In the genomic region with DNA sequence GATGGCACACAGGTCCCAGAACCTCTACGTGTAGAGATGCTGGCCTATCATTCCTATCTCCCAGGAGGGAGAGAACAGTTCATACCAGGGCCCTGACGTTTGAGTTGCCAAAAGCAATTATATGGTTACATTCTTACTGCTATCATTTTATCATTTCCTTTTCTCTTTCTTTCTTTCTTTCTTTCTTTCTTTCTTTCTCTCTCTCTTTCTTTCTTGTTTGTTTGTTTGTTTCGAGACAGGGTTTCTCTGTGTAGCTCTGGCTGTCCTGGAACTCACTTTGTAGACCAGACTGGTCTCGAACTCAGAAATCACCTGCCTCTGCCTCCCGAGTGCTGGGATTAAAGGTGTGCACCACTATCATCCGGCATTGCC, we compare ENCODE assay signal across 8 mouse cellular contexts. TPM values are rescaled to one million over a fixed set of nuclear protein-coding genes. Genes with fewer than 3 reads are reported as not detected.
DNase-seq lines count a peak whose midpoint lies in the region; ATAC-seq and TF ChIP-seq lines count a peak whose summit lies in the region.
"Not testable (repeated sequence)": the region's sequence is repeated elsewhere in the genome, so short reads cannot be mapped to it uniquely, and the experiment has no call there.
"Had no signal": no experiment of that assay in that cellular context is flagged by ENCODE, and none has a peak within 500 bp of the region (broad histone marks: within the 10 kb centered on the region; RNA-seq: fewer than 3 reads in every experiment).

A gene (minus strand): TSS at position 73 of the 372 bp plus-strand sequence.

- not testable (repeated sequence) for TF ChIP-seq CTCF in heart, postnatal 0 days (IDR thresholded peaks at IDR 0.05; ENCODE audit: low read depth)

- not testable (repeated sequence) for ATAC-seq in heart, postnatal 0 days (ENCODE audit: insufficient read depth, low read depth); kidney, embryonic 15.5 days (replicated peaks; ENCODE audit: low FRiP score); limb, embryonic 12.5 days (ENCODE audit: insufficient number of reproducible peaks, insufficient read depth, low FRiP score, low TSS enrichment, low read depth); lung, embryonic 16.5 days (ENCODE audit: low read depth); neural tube, embryonic 14.5 days (ENCODE audit: low read depth)

- H3K9me3 ChIP-seq in embryonic facial prominence, embryonic 10.5 days; heart, postnatal 0 days (replicated peaks; ENCODE audit: control insufficient read depth, low read length); kidney, embryonic 15.5 days (replicated peaks); limb, embryonic 12.5 days; lung, embryonic 16.5 days (ENCODE audit: control insufficient read depth, low read length); neural tube, embryonic 14.5 days (ENCODE audit: control insufficient read depth, low read length): not testable (repeated sequence)

- peak within 1 kb of the TSS; percentile 58 for H3K4me3 ChIP-seq in embryonic facial prominence, embryonic 10.5 days
- H3K4me3 ChIP-seq in heart, postnatal 0 days (ENCODE audit: low read depth, low read length): peak within 1 kb of the TSS; percentile 41
- peak within 1 kb of the TSS; percentile 45 for H3K4me3 ChIP-seq in kidney, embryonic 15.5 days (replicated peaks)
- H3K4me3 ChIP-seq in limb, embryonic 12.5 days (replicated peaks): peak within 1 kb of the TSS; percentile 42
- peak within 1 kb of the TSS; percentile 36 for H3K4me3 ChIP-seq in lung, embryonic 16.5 days (ENCODE audit: low read length)
- H3K4me3 ChIP-seq in neural tube, embryonic 14.5 days (ENCODE audit: low read depth, low read length): peak within 1 kb of the TSS; percentile 32

- peak within 1 kb of the TSS; percentile 78 for H3K4me2 ChIP-seq in heart, postnatal 0 days (ENCODE audit: low read depth, low read length)
- peak within 1 kb of the TSS; percentile 79 for H3K4me2 ChIP-seq in kidney, embryonic 15.5 days
- peak within 1 kb of the TSS; percentile 72 for H3K4me2 ChIP-seq in limb, embryonic 12.5 days
- H3K4me2 ChIP-seq in lung, embryonic 16.5 days (ENCODE audit: low read depth, low read length): peak within 1 kb of the TSS; percentile 77
- H3K4me2 ChIP-seq in neural tube, embryonic 14.5 days (ENCODE audit: low read depth, low read length): peak within 1 kb of the TSS; percentile 64

- DNase-seq in embryonic facial prominence, embryonic 10.5 days (ENCODE audit: low spot score); gastrocnemius, adult 18-20 months (ENCODE audit: low spot score); heart, postnatal 0 days (ENCODE audit: low spot score): not testable (repeated sequence)

- peaks cover 25% of the 10 kb centered on the region for H3K27me3 ChIP-seq in embryonic facial prominence, embryonic 10.5 days (replicated peaks; ENCODE audit: low read depth, poor library complexity, severe bottlenecking)
- H3K27me3 ChIP-seq in heart, postnatal 0 days (ENCODE audit: control insufficient read depth, insufficient read depth, low read length); kidney, embryonic 15.5 days; lung, embryonic 16.5 days (ENCODE audit: control insufficient read depth, insufficient read depth, low read depth, low read length); neural tube, embryonic 14.5 days (ENCODE audit: control insufficient read depth, insufficient read depth, low read length): not testable (repeated sequence)
- peaks cover 31% of the 10 kb centered on the region for H3K27me3 ChIP-seq in limb, embryonic 12.5 days

- not testable (repeated sequence) for H3K4me1 ChIP-seq in embryonic facial prominence, embryonic 10.5 days; heart, postnatal 0 days (ENCODE audit: control insufficient read depth, insufficient read depth); limb, embryonic 12.5 days (replicated peaks); lung, embryonic 16.5 days (replicated peaks; ENCODE audit: control insufficient read depth, insufficient read depth, low read length); neural tube, embryonic 14.5 days (ENCODE audit: control insufficient read depth, insufficient read depth, low read length)
- H3K4me1 ChIP-seq in kidney, embryonic 15.5 days: peaks cover 11% of the 10 kb centered on the region

- H3K27ac ChIP-seq in embryonic facial prominence, embryonic 10.5 days (replicated peaks); heart, postnatal 0 days (ENCODE audit: low read depth); kidney, embryonic 15.5 days; limb, embryonic 12.5 days; lung, embryonic 16.5 days (ENCODE audit: low read length); neural tube, embryonic 14.5 days (ENCODE audit: low read depth, low read length): not testable (repeated sequence)

- 66% methylated on average over 6 of the region's 6 CpGs for WGBS in embryonic facial prominence, embryonic 10.5 days
- WGBS in heart, postnatal 0 days: 68% methylated on average over 6 of the region's 6 CpGs
- 60% methylated on average over 6 of the region's 6 CpGs for WGBS in kidney, embryonic 15.5 days
- WGBS in limb, embryonic 12.5 days: 58% methylated on average over 6 of the region's 6 CpGs
- 60% methylated on average over 6 of the region's 6 CpGs for WGBS in lung, embryonic 16.5 days
- 61% methylated on average over 6 of the region's 6 CpGs for WGBS in neural tube, embryonic 14.5 days

- not testable (repeated sequence) for H3K36me3 ChIP-seq in embryonic facial prominence, embryonic 10.5 days (replicated peaks); heart, postnatal 0 days (replicated peaks; ENCODE audit: control insufficient read depth, insufficient read depth, low read length); kidney, embryonic 15.5 days; limb, embryonic 12.5 days; lung, embryonic 16.5 days (ENCODE audit: control insufficient read depth, insufficient read depth, low read length); neural tube, embryonic 14.5 days (ENCODE audit: control insufficient read depth, insufficient read depth, low read length)

- not testable (repeated sequence) for TF ChIP-seq EP300 in heart, postnatal 0 days (IDR thresholded peaks at IDR 0.05; ENCODE audit: low read depth)

- H3K9ac ChIP-seq in heart, postnatal 0 days (replicated peaks; ENCODE audit: low read depth, low read length): peak within 1 kb of the TSS; percentile 50; the same call in 1 of the 2 replicates
- peak within 1 kb of the TSS; percentile 53 for H3K9ac ChIP-seq in kidney, embryonic 15.5 days
- H3K9ac ChIP-seq in limb, embryonic 12.5 days (replicated peaks): peak within 1 kb of the TSS; percentile 58
- peak within 1 kb of the TSS; percentile 59 for H3K9ac ChIP-seq in lung, embryonic 16.5 days (ENCODE audit: low read length)
- H3K9ac ChIP-seq in neural tube, embryonic 14.5 days (replicated peaks; ENCODE audit: low read depth, low read length): peak within 1 kb of the TSS; percentile 53

RNA-seq across cellular contexts. Expression of the gene that starts here (rescaled TPM):
- polyA plus RNA-seq in embryonic facial prominence, embryonic 10.5 days (2016; fragmentation: Nextera tagmentation; extraction: Ambion mirVana): 0.24 and 0.65 TPM in 2 replicates
- total RNA-seq in gastrocnemius, adult 18-20 months (2021): 10 to 100 TPM; 47.6 to 50.7 TPM
- 0.89 and 0.99 TPM in 2 replicates for total RNA-seq in heart, postnatal 0 days (2014; rRNA removed; ENCODE audit: low replicate concordance)
- 2.3 and 3.0 TPM in 2 replicates for polyA plus RNA-seq in heart, postnatal 0 days (2015; fragmentation: Nextera tagmentation; extraction: Ambion mirVana)
- polyA plus RNA-seq in kidney, embryonic 15.5 days (2015; fragmentation: Nextera tagmentation; extraction: Ambion mirVana): 0.45 and 1.2 TPM in 2 replicates
- 1.4 and 1.9 TPM in 2 replicates for polyA plus RNA-seq in limb, embryonic 12.5 days (2016; fragmentation: Nextera tagmentation; extraction: Ambion mirVana)
- polyA plus RNA-seq in lung, embryonic 16.5 days (2015; fragmentation: Nextera tagmentation; extraction: Ambion mirVana): 0.67 and 1.4 TPM in 2 replicates
- 10.7 and 10.8 TPM in 2 replicates for polyA plus RNA-seq in neural tube, embryonic 14.5 days (2014; fragmentation: Nextera tagmentation; extraction: Ambion mirVana)
- polyA plus RNA-seq: G1E had no signal

Comparison
In these comparisons a context has a peak if more than half of its experiments do, and no peak if none do; other contexts are left out.
1. RNA of the gene that starts here (total RNA-seq): 47.6 to 50.7 TPM in gastrocnemius, adult 18-20 months; 0.89 to 0.99 TPM in heart, postnatal 0 days; every median in the first group is over 10 times any median in the second.
2. Peak in every context shown above with its lines, with median percentiles within 50 percentile points of each other: H3K4me3 ChIP-seq, H3K4me2 ChIP-seq and H3K9ac ChIP-seq.